Mouse (Mus musculus) G1E (cell line): ENCODE data around the gene Npsr1.

ENCODE experiments used
- CTCF ChIP-seq: IDR thresholded peaks from 2 replicates; pipeline ENCODE4 v1.5.1; 2012; ENCODE audit warnings: low read depth, low read length, inconsistent platforms, mixed read lengths
- GATA1 ChIP-seq: IDR thresholded peaks from 2 replicates; pipeline ENCODE4 v1.6.1; 2012; ENCODE audit warnings: borderline replicate concordance, low read length, inconsistent platforms, mixed read lengths

DNA sequence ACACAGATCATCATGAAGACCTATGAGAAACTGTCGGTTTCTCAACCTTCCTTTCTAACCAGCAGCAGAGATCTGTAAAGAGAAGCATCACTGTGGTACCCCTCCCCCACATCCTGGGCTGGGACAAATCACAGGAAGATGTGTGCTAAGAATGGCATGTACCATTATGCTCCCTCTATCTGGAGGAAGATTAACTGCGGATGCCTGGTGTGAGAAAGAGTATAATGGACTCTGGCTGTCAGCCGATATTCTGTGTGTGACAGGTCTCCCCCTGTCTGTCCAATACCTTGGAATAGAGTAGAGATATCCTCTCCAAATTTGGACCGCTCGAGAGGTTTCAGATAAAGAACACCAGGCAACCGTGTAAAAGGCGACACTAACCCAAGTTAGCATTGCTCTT, 83.1 kb downstream of the Npsr1 start:
- TF ChIP-seq GATA1 = no peak
- TF ChIP-seq CTCF = no peak
